Mouse (Mus musculus) layer of hippocampus, adult 9-11 months (tissue): ENCODE data around the gene Stim1.
"Not testable (repeated sequence)": the region's sequence is repeated elsewhere in the genome, so short reads cannot be mapped to it uniquely, and the experiment has no call there.

Source experiments
- DNase-seq: peaks from one replicate; pipeline ENCODE4 v3.0.0; 2022

The Stim1 gene

GRCm38 (mm10) chr7:102249896-102250630, 17.5 kb upstream of the Stim1 start:
- peak; percentile 70 for DNase-seq

- peak; percentile 93 for DNase-seq
Observed at GRCm38 (mm10) chr7:102250631-102251214, 16.9 kb upstream of the Stim1 start.

- no peak for DNase-seq
Observed at GRCm38 (mm10) chr7:102253631-102254030, 14.0 kb upstream of the Stim1 start.

- no peak for DNase-seq
Observed at GRCm38 (mm10) chr7:102255954-102256353, 11.7 kb upstream of the Stim1 start, which contains the start of gene Rhog. TSS of gene Rhog (minus strand) at chr7:102256054.

- DNase-seq, result no peak
Observed at GRCm38 (mm10) chr7:102256636-102257035, 11.0 kb upstream of the Stim1 start.

GRCm38 (mm10) chr7:102258189-102258588, 9.4 kb upstream of the Stim1 start:
- DNase-seq, result peak; percentile 61

- DNase-seq, result no peak
Observed at GRCm38 (mm10) chr7:102258753-102259152, 8.9 kb upstream of the Stim1 start.

GRCm38 (mm10) chr7:102259716-102260479, 7.7 kb upstream of the Stim1 start:
- DNase-seq, result no peak

GRCm38 (mm10) chr7:102260518-102260917, 7.1 kb upstream of the Stim1 start:
- no peak for DNase-seq

GRCm38 (mm10) chr7:102263020-102263419, 4.6 kb upstream of the Stim1 start:
- no peak for DNase-seq

- DNase-seq, result not testable (repeated sequence)
Observed at GRCm38 (mm10) chr7:102266021-102266400, 1.6 kb upstream of the Stim1 start.

GRCm38 (mm10) chr7:102266401-102267042, 1.1 kb upstream of the Stim1 start:
- no peak for DNase-seq

- peak; percentile 92 for DNase-seq
Observed at GRCm38 (mm10) chr7:102267113-102267579, 460 bp upstream of the Stim1 start.

GRCm38 (mm10) chr7:102268395-102268748, 766 bp downstream of the Stim1 start:
- no peak for DNase-seq

GRCm38 (mm10) chr7:102272422-102272948, 4.9 kb downstream of the Stim1 start:
- no peak for DNase-seq

GRCm38 (mm10) chr7:102281403-102281802, 13.8 kb downstream of the Stim1 start:
- DNase-seq, result no peak

GRCm38 (mm10) chr7:102282261-102282660, 14.7 kb downstream of the Stim1 start:
- DNase-seq, result no peak

- DNase-seq, result no peak
Observed at GRCm38 (mm10) chr7:102289466-102289865, 21.9 kb downstream of the Stim1 start.

- DNase-seq, result no peak
Observed at GRCm38 (mm10) chr7:102292228-102292627, 24.6 kb downstream of the Stim1 start.

- no peak for DNase-seq
Observed at GRCm38 (mm10) chr7:102293234-102293633, 25.6 kb downstream of the Stim1 start.

- DNase-seq, result no peak
Observed at GRCm38 (mm10) chr7:102300761-102301160, 33.2 kb downstream of the Stim1 start.

GRCm38 (mm10) chr7:102302471-102302870, 34.9 kb downstream of the Stim1 start:
- DNase-seq, result no peak

- DNase-seq, result no peak
Observed at GRCm38 (mm10) chr7:102305596-102305995, 38.0 kb downstream of the Stim1 start.
